Mouse (Mus musculus) adrenal gland, postnatal 36 days (tissue): ENCODE measurements around the gene 9130230L23Rik. TPM values are rescaled to one million over a fixed set of nuclear protein-coding genes. Genes with fewer than 3 reads are reported as not detected.

Source experiments
- DNase-seq, 2 experiments: peaks; one replicate each; pipeline ENCODE4 v3.0.0; 2021; ENCODE audit warnings: mixed read lengths in 1 of 2
- long read RNA-seq, 2 experiments: library from polyadenylated mRNA; stranded (forward); transcript quantifications; one replicate each; pipeline ENCODE4 v2.0.0; 2021; ENCODE audit warnings: borderline sequencing depth in 2 of 2
- total RNA-seq, 2 experiments: library from RNA; stranded (reverse); gene quantifications; 2 replicates each; pipeline ENCODE4 v1.2.3; 2021

The 9130230L23Rik gene
- total RNA-seq, result 1 to 10 TPM in 1 of 2 experiments, under 1 TPM in 1; 0.53 to 1.3 TPM
- long read RNA-seq, experiment 1, result 0 reads
- long read RNA-seq, experiment 2, result 0 reads

DNA sequence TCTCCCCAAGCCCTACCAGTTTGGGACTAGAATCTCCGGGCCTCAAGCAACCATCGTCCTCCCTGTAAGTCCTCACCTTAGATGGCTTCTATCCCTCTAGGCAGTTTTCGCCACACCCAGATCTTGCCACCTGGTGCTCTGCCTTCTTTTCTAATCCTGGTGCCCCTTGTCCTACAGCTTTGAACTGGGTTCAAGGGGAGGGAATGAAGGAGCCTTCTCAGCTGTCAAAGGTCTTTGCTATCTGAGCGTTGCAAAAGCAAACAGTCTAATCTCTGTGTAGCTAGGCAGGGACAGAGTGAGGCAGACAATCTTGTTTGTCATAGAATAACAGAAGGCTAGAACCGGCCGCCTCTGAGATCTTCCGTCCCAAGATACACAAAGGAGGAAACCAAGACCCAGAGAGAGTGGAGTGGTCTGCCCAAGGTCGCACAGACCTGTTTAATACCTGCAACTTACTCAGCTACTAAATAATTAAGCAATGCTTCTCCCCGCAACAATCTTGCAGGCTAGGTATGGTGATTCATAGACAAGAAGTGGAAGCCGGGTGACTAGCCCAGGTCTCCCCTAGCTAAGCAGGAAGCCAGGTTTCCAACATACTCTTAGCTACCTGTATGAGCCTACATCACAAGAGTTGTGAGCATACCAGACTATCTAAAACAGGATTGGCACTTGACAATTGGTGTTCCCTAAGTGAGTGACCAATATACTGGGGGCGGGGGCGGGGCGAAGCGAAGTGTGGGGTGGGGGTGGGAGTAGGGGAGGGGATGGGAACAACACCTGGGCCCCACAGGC is at the start of gene 9130230L23Rik:
Gene 9130230L23Rik, minus strand, starts transcription at position 152 of the 792 bp plus-strand sequence.
- DNase-seq, result no peak

DNA sequence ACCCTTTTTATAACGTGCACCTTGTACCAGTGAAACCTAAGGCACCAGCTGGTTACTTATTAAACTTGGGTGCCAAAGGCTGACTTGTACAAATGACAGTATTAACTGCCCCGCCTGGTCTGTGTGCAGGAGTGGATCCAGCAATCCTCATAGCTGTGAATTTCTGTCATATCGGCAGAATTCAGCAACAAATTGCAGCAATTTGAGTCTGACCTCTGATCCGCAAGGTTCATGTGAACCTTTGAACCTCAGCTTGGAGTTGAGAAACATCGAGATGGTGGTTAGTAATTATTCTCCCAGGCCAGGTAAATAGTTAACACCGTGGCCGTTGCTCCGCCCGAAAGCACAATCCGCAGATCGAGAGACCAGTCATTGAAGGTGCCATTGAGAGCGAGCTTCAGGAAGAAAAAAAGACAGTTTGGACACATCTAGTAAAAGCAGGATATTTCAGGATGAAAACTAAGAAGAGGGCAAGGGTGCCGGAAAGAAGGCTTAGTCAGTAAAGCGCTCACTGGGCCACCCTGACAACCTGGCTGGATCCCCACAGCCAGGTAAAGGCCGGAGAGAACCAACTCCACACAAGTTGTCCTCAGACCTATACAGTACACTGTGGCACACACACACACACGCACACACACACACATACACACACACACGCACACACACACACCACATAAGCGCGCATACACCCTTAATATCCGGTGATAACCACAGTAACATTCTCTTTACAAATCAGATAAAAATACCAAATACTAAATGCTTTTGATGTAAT is 48.9 kb upstream of the 9130230L23Rik start:
- DNase-seq, result no peak

DNA sequence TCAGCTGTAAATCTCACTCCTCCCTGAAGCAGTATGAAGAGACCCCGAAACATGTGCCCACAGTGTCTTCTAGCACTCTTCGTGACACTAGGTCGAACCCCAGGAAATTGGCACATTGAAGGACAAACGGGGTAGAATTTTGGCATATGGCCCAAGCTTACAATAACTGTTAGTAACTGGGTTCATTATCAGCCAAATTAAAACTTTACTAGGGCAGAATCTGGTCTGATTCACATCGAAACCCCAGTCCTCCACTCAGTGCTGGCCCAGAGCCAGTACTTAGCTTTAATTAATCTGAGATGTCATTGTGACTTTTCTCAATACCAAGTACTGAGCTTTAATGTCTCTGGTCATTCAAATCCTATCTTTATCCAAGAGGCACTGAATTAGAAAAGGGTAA is 46.8 kb upstream of the 9130230L23Rik start:
- DNase-seq, result peak; percentile 49 to 50

DNA sequence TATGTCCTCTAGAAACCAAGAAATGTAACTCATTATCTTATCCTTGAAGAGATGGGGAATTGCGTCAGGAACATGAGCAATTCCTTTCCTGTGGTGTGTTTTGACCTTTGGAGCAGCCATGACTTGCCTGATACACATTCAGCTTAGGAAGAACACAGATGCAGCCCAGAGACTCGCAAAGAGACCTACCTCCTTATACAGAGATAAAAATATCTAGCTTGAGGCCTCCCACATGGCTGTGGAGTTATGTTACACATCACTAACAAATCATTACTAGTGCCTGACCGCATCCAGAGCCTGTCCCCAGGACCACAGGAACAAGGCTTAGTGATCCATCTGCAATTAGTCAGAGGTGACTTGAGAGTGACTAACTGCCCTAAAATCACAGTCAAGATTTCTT is 42.3 kb upstream of the 9130230L23Rik start:
- DNase-seq, result peak in 1 of 2 experiments; percentile 24

DNA sequence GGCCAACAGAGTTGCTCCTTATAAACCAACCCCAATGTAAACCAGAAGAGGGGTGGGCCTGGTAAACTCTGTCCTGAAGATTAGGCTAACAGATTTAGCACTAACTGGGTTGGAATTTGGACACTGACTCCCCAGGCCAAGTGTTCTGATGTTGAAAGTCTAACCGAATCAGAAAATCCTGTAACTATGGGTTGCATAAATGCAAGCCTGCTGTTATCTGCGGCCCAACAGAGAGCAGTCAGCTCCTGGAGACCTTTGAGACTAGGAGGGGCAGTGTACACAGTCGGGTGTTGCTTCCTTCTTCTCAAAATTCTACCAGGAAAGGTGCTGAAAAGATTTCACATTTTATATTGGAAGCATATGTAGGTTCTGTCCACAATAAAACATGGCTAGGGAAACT is 39.8 kb upstream of the 9130230L23Rik start:
- no peak for DNase-seq

DNA sequence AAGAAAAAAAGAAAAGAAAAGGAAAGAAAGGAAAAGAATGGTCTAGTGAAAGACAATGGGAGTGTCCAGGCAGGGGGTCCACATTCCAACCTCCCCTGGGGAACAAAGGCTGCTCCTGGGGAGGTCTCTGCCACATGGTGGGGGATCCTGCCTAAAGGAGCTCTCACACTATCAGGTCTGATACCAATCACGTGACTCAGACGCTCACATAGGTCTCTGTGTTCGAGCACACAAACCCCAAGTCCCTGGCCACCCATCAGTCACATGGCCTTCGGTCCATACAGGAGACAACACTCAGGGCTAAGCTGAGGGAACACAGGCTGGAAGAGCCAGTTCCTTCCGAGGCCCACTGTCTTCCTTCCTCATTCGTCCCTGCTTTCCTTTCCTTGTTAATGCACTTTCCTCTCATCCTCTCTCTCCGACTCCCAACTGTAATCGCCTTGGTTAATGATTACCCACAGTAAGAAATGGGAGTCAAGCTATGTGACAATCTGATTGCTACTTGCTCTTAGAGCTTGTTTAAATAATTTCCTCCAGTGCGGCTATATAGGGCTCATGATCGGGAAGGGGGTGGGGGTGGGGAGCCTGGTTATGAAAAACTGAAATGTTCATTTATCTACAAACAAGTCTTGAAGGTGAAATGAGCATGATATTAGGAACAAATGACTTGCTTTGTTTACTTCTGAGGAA is 38.7 kb upstream of the 9130230L23Rik start:
- DNase-seq, result no peak

DNA sequence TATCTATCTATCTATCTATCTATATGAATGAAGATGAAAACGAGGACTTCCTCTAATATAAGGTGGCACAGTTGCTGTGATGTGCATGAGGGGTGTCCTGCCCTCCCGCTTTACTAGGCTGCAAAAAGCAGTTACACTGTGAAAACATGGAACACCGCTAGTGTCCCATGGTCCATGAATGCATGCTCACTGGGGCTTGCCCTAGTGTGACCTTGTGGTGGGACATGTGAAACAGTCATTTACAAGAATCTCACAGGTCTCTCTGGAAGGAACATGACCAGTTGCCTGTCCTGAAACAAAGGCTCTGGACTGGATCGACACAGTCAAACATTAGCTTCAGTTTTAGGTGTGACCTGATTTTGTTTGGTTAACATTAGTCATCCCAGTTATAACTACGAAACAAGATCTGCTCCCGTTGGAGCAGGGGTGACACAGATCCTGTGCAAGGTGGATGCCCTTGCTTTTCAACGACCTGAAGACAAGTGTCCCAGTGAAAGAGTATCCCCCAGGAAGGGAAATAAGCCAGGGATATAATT is 36.7 kb upstream of the 9130230L23Rik start:
- DNase-seq, result no peak

DNA sequence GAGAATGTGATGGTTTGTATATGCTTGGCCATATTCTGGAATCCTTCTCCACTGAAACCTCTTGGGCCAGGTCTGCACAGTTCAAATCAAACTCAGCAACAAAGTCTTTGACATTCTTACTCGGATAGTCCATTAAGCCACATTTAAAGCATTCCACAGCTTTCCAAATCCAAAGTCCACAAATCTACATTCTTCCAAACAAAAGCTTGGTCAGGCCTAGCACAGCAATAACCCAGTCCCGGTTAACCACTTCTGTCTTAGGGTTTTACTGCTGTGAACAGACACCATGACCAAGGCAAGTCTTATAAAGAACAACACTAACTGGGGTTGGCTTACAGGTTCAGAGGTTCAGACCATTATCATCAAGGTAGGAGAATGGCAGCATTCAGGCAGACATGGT is 35.7 kb upstream of the 9130230L23Rik start:
- no peak for DNase-seq

DNA sequence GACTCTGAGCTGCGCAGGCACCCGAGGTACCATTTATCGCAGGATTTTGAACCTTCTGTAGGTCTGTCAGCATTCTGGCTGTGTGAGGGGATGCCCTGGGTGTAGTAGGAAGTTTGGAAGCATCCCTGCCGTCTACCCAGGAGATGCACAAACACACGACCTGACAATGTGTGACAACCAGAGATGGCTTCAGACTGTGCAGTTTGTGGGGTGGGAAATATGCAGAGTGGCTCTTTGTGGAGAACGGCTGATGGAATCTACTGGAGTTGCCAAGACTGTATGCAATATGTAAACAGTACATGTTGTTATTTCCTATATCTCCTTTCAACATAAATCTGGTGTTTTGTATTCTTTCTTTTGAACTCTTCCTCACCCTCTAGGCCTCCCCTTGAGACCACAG is 33.0 kb upstream of the 9130230L23Rik start:
- DNase-seq, result no peak

DNA sequence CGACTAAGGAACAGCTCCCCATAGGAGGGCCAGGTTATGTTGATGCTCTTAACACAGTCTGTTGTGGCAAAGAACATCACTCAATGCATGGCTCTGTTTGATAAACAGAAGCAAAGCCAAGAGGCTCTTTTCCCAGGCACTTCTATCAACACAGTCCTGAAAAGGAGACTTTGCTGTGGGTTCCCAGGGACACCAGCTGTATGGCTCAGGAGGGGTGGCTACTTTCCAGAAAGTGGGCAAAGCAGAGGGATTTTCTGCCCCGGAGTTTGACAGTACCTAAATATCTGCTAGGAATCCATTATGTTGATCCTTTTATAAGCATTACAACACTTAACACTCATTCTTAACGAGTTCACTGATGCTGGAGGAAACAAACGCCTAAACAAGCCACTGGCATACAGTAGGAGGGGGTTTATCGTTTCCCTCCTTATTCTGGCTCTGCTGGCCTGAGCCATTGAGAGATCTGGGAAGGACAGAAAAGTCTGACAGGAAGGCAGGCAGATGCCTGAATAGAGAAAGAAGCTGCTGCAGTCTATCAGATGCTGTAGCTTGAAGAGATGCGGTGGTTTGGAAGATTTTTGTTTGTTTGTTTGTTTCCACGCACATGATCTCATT is 32.5 kb upstream of the 9130230L23Rik start:
- no peak for DNase-seq

DNA sequence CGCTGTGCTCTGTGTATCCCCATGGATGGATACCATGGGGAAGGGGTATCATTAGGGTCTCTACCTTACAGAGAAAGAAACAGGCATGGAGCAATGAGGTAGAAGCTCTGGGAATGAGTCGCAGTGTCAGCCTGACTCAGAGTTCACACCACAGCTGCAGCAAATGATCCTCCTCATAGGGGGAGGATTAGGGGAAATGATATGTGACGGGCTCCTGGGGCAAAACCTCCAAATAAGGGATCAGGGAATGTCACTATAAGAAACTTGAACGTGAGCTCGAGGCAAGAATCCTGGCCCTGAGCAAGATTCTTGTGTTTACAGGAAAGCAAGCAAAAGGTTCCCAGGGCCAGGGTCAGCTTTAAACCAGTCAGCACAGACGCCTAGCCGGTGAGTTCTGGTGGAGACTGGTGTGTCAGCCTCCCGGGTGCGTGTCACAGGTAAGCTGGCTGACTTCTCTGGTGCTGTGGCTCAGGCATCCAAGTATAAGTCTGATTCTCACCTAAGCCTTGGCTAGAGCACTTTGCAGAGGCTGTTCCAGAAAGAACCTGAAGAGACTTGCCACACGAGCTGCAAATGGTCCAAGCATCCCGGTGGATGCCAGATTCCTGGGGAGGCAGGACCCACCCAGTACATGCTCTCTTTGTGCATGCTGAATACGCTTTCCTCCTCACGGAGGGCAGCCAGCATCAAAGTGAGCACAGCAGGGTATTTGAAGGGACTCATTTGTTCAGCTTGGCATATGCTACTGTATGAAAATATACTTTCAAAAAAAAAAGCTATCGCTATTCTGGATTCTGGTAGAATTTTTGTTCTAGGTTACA is 30.5 kb upstream of the 9130230L23Rik start:
- DNase-seq, result no peak

DNA sequence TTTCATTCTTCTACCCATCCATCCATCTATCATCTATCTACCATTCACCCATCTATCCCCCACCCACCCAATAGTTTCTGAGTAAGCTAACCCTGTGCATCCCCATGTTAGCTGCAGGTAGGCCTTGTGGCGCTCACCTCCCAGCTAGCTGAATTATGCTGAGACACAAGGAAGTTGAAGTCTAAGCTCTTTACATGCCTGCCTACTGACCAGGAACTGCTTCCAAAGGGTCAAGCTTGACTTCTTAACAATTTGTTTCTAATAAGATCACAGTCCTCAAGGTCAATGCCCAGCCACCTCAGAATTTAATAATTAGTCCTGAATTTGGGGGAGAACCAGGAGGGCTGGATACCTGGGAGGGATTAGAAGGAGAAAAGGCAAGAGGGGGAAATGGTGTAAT is 28.7 kb upstream of the 9130230L23Rik start:
- DNase-seq, result no peak

DNA sequence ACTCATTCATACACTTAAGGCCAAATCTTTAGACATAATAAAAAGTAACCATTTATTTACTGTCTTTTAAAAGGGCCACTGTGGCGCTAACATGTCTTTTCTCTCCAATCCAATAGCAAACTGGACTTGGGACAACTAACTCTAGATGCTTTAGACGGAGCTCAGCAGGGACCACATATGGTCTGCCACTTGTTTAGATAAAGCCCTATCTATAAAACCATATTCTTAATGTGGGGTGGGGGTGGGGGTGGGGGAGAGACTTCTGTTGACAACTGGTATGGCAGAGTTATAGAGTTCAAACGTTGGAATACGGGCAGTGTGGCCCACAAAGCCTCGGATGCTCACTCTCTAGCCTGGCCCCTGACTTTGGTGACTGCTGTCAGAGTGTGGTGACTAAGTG is 27.6 kb upstream of the 9130230L23Rik start:
- DNase-seq, result no peak

DNA sequence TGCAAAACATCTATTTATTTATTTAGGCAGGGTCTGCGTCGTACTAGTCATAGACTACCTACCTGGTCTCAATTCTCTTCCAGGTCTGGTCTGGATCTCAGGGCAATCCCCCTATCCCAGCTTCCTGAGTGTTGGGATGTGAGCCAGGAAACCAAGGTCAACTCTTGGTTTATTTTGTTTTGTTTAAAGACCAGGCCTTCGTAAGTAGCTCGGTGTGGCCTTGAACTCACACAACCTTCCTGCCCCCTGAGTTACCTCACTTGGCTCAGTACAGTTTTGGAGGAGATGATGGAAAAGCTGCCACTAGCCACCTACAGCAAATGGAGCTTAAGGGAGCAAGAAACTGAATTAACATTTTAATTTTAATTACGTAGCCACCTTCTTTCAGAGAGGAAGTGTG is 24.1 kb upstream of the 9130230L23Rik start:
- DNase-seq, result no peak

DNA sequence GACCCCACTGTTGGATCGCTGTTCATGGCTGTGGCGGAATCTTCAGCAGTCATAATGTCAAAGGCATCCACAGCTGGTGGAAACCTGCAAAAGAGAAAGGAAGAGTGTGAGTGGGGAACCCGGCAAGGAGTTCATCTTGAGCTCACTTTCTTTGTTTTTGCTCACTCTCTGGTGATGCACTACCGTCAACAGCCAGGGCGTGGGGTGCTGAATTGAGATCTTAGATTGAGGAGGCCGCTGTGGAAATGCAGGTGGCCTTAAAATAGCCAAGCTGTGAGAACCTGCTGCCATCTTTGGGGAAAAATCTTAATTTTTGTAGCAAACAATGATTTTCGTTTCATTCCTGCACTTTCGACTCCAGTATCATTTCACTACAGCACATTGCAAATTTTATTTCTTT is 23.1 kb upstream of the 9130230L23Rik start:
- no peak for DNase-seq

DNA sequence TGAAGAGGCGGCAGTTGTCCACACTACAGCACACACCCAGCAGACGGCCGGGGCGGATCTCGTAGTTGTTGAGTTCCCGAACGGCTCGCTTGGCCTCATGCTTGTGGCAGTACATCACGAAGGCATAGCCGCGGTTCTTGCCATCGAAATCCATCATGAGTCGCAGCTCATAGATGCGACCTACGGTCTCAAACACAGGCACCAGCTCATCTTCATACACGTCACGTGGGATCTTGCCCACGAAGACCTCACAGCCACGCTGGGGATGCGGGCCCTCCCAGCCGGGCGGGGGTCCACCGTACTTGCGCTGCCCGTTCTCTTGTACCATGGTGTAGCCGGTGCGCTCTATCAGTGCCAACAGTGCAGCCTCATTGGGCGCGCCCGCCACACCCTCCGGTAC is 22.7 kb upstream of the 9130230L23Rik start:
- no peak for DNase-seq

DNA sequence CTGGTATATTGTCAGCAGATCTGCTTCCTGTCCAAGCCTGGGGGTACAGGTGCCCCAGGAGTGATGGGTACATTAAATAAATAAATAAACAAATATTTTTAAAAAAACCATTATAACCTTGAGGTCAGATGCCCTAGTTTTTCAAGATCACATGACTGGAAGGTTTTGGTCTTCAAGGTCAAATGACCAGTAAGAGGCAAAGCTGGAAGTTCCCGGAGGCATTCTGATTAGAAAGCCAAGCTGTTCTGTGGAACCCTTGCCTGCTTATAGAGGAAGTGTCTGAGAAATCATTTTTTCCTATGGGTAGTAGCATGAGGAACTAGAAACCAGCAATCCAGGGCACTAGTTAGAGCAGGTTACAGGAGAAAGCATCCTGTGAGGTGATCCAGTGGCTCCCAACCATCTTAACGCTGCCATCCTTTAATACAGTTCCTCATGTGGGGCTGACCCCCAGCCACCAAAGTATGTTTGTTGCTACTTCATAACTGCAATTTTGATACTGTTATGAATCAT is 11.4 kb upstream of the 9130230L23Rik start:
- DNase-seq, result no peak

DNA sequence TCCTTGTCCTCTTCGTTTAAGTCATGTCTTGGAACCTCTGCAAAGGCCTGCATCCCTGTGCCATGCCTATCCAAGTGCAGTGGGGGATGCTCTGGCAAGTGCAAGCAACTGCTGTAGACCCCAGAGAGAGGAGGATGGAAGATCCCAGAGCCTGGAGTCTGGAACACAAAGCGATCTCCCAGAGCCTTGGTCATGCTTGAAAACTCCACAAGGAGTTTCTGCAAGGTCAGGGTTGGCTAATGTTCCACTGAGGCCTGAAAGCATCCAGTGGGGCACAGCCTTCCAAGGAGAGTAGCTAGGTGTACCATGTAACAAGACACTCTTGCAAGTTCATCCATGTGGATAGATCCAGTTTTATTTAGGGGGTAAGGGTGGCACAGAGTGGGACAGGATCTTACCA is 10.4 kb upstream of the 9130230L23Rik start:
- DNase-seq, result no peak

DNA sequence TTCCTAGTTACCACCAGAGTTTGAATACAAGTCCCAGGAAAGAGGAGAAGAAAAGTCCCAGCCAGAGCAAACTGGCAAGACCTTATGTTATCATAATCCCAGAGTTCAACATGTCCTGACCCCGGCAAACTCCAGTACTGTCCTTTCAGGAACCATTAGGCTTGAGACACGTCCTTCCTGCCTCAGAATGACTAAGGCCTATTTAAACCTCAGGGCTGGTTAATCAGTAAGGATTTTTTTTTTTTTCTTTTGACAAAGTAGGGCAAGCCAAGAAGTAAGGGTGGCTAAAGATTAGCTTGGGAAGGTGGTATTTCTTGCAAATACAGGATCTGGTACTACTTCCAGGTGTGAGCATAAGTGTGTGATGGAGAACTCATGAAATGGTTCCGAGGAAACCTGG is 9.9 kb upstream of the 9130230L23Rik start:
- DNase-seq, result no peak

DNA sequence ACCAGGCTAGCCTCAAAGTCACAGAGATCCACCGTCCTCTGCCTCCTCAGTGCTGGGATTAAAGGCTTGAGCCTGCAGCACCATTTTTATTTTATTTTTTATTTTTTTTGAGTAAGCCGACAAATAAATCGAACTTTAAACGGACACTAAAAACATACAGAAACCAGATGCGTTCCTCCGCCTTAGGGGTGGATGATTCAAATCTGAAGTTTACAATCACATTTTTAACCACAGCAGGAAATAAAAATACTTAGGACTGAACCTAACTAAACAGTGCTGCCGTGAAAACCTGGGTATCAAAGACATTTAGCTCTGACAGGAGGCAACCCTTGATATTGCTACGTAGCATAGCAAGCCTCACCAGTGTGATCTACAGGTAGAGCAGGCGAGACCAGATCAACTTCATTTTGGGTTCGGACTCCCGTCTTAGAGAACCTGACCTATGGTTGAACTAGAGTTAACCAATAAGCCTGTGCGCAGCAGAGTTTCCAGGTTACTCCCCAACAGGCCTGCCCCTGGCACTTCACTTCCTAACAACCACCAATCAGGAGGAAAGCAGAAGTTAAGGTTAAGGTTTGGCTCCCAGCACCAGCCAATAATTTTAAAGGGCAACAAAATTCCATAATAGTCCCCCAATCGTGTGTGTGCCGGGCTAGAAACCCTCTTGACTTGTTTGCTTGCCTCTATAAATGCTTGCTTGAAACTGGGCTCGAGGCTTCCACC is 4.3 kb upstream of the 9130230L23Rik start:
- DNase-seq, result no peak
